Mouse (Mus musculus) small intestine, adult 2 months (tissue): ENCODE measurements around the gene Lrrc58.

Experiments
- CTCF ChIP-seq: fragments of 200-500 bp; IDR thresholded peaks from 2 replicates; pipeline ENCODE4 v1.5.1; 2012; ENCODE audit warnings: low read depth, mild to moderate bottlenecking, control low read depth, inconsistent platforms, low read length, moderate library complexity, mixed read lengths; ENCODE audit not compliant: insufficient replicate concordance, insufficient read length; ENCODE audit errors: extremely low read depth
- POLR2A ChIP-seq: fragments of 200-500 bp; IDR thresholded peaks from 2 replicates; pipeline ENCODE4 v1.6.1; 2012; ENCODE audit warnings: low read depth, mild to moderate bottlenecking, control low read depth, inconsistent platforms, low read length, moderate library complexity

- TF ChIP-seq POLR2A: no peak
- TF ChIP-seq CTCF: no peak
These were observed 38.3 kb downstream of the Lrrc58 start for GRCm38 (mm10) chr16:37906456-37906855.
